Mouse (Mus musculus) activated CD4-positive, CD25-positive, alpha-beta regulatory T cell, adult 4 months (primary cell): Measurements from ENCODE around the gene Akap14. TPM values are rescaled to one million over a fixed set of nuclear protein-coding genes. Genes with fewer than 3 reads are reported as not detected.
"Not testable (repeated sequence)": the region's sequence is repeated elsewhere in the genome, so short reads cannot be mapped to it uniquely, and the experiment has no call there.

Experiments used
- ATAC-seq: one replicate; pipeline ENCODE4 v1.8.0; 2017
- polyA plus RNA-seq, 2 experiments: library from polyadenylated mRNA; unstranded; fragments of 100-300 nt; shearing (Covaris generic); gene quantifications; one replicate each; pipeline ENCODE4 v1.2.1; 2017

The Akap14 gene
- polyA plus RNA-seq: under 1 TPM in 1 of 2 experiments, not detected in 1; 0.19 TPM

GRCm38 (mm10) chrX:37168742-37169141, at the start of gene Akap14:
Gene Akap14, minus strand, starts transcription at chrX:37168842.
- no peak for ATAC-seq

GRCm38 (mm10) chrX:37210941-37211340, 42.3 kb upstream of the Akap14 start, which contains the start of gene Gm9:
Gene Gm9, minus strand, starts transcription at chrX:37211041.
- ATAC-seq: no peak

- no peak for ATAC-seq
Measured at GRCm38 (mm10) chrX:37198676-37199075, 30.0 kb upstream of the Akap14 start.

- ATAC-seq: no peak
Measured at GRCm38 (mm10) chrX:37191744-37192379, 23.2 kb upstream of the Akap14 start.

- peak; percentile 89 for ATAC-seq
Measured at GRCm38 (mm10) chrX:37191105-37191743, 22.6 kb upstream of the Akap14 start, which contains the start of the genes Ndufa1 and Rnf113a1. Gene Ndufa1, minus strand, starts transcription at chrX:37191163. Gene Rnf113a1, plus strand, starts transcription at chrX:37191245.

- no peak for ATAC-seq
Measured at GRCm38 (mm10) chrX:37190755-37191104, 22.1 kb upstream of the Akap14 start.

GRCm38 (mm10) chrX:37184401-37184800, 15.8 kb upstream of the Akap14 start:
- not testable (repeated sequence) for ATAC-seq

GRCm38 (mm10) chrX:37167085-37167484, 1.6 kb downstream of the Akap14 start:
- ATAC-seq: peak; percentile 75

- ATAC-seq: no peak
Measured at GRCm38 (mm10) chrX:37163115-37163514, 5.5 kb downstream of the Akap14 start.

GRCm38 (mm10) chrX:37161169-37161568, 7.5 kb downstream of the Akap14 start:
- peak; percentile 69 for ATAC-seq

GRCm38 (mm10) chrX:37157839-37158238, 10.8 kb downstream of the Akap14 start:
- no peak for ATAC-seq

GRCm38 (mm10) chrX:37144954-37145353, 23.7 kb downstream of the Akap14 start:
- ATAC-seq: peak; percentile 58

GRCm38 (mm10) chrX:37144498-37144897, 24.1 kb downstream of the Akap14 start:
- ATAC-seq: not testable (repeated sequence)

- peak; percentile 72 for ATAC-seq
Measured at GRCm38 (mm10) chrX:37141732-37142131, 26.9 kb downstream of the Akap14 start.

- ATAC-seq: peak; percentile 73
Measured at GRCm38 (mm10) chrX:37126671-37127358, 41.8 kb downstream of the Akap14 start, which contains the start of gene Nkap. Gene Nkap, plus strand, starts transcription at chrX:37126795.

GRCm38 (mm10) chrX:37125511-37125910, 43.1 kb downstream of the Akap14 start:
- no peak for ATAC-seq

- no peak for ATAC-seq
Measured at GRCm38 (mm10) chrX:37120212-37120611, 48.4 kb downstream of the Akap14 start.

- ATAC-seq: no peak
Measured at GRCm38 (mm10) chrX:37119585-37119984, 49.1 kb downstream of the Akap14 start.

- no peak for ATAC-seq
Measured at GRCm38 (mm10) chrX:37117085-37117484, 51.6 kb downstream of the Akap14 start.

GRCm38 (mm10) chrX:37110881-37111193, 57.8 kb downstream of the Akap14 start:
- ATAC-seq: no peak

GRCm38 (mm10) chrX:37110193-37110880, 58.3 kb downstream of the Akap14 start, which contains the start of gene Upf3b:
Gene Upf3b, minus strand, starts transcription at chrX:37110322.
- peak; percentile 99 for ATAC-seq

GRCm38 (mm10) chrX:37109526-37110192, 59.0 kb downstream of the Akap14 start:
- ATAC-seq: peak; percentile 26
